Mouse (Mus musculus) retina, postnatal 7 days (tissue): ENCODE measurements around the gene Ttll8.

Experiments used
- DNase-seq: peaks from one replicate; pipeline ENCODE4 v3.0.0-alpha.2; 2012; ENCODE audit warnings: low read depth, low spot score

Gene Ttll8

DNA sequence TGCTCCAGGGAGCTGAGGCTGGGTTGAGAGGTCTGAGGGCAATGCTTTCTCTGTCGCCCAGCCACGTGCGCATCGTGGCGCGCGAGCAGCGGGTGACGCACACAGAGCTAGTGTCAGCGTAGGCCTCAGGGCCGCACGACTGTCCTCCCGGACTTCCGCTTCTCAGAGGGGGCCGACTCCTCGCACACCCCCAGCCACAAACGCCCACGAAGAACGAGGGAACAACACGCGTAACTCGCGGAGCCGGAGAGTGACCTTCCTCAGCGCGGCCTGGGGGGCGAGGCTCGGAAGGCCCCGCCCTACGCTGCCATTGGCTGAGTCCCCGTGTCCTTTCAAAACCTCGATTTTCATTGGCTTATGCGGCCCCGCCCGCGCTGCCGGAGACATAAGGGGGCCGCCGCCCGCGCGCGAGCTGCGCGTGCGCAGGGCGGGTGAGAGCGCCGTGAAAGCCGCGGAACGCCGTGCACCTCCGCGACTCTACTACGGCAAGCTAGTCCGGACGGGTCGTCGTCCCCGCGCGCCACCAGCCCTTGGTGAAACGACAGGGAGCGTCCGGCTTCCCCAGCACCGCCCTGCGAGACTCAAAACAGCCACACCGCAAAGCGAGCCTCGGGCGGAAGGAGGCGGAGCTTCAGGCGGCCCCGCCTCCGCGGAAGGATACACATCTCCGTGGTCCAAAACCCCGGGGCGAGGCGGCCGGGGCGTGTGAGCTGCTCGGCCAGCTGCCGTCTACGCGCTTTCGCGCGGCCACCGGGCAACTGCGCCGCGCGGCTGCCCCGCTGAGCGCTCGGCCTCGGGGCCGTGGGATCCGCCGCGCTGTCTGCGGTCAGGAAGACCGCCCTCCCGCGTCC lies 92.2 kb downstream of the Ttll8 start, which contains the start of gene Pim3:
Gene Pim3, plus strand, starts transcription at position 415 of the 851 bp plus-strand sequence.
- peak; percentile 98 for DNase-seq

DNA sequence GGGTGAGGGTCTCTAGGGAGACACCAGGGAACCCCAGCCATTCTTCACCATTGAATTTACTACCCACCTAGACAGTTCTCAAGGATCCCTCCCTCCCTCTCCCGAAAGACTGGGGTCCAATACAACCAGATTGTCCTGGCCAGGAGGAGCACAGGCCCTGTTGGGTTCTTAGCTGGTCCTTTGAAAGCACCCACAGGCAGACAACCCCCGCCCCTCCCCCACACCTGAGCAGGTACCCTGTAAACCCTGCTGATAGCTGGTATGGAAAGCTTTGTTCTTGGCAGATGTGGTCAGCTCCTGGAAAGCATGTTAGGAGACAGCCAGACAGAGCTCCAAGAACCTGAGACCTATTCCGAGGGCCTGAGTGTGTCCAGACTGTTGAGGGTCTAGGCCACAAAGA lies 93.4 kb downstream of the Ttll8 start:
- DNase-seq = no peak

- no peak for DNase-seq
Observed at GRCm38 (mm10) chr15:88859206-88859970, 94.8 kb downstream of the Ttll8 start.

DNA sequence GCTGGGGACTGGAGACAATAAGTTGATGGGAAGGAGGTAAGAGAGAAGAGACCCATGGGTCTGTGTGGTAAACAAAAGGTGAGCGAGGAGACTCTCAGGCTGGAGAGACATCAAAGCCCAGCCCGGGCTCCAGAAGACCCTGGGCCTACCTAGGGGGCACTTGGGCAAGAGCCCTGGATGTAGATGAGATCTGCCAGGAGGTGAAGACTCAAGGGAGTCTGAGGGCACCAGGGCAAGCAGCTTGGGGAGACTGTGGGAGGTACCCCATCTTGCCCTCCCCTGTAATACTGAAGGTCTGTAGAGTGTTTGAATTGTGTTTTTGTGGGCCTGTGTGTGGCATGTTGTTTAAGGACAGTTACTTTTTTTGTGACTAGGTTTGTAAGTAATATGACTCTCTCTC lies 95.5 kb downstream of the Ttll8 start:
- no peak for DNase-seq

GRCm38 (mm10) chr15:88858141-88858541 lies 96.1 kb downstream of the Ttll8 start:
- no peak for DNase-seq

DNA sequence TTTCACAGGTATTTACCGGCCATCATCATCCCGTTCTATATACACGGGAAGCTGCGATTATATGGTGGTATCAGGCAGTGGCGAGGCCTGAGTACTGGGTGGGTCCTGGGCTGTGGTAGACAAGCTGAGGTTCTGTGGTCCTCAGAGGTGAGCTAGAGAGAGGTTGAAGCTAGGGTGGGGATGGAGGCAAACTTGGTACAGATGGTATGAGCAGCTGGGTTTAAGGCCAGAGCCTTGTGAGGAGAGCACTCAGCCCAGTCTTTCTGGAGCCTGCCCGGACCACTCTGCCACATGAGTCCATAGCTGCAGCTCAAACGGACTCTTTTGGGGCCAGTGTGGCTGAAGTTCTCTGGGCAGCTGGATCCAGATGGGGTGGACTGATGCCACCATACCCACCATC lies 96.9 kb downstream of the Ttll8 start:
- DNase-seq = no peak

GRCm38 (mm10) chr15:88856613-88857012 lies 97.6 kb downstream of the Ttll8 start:
- no peak for DNase-seq

GRCm38 (mm10) chr15:88855896-88856417 lies 98.3 kb downstream of the Ttll8 start:
- DNase-seq = no peak

DNA sequence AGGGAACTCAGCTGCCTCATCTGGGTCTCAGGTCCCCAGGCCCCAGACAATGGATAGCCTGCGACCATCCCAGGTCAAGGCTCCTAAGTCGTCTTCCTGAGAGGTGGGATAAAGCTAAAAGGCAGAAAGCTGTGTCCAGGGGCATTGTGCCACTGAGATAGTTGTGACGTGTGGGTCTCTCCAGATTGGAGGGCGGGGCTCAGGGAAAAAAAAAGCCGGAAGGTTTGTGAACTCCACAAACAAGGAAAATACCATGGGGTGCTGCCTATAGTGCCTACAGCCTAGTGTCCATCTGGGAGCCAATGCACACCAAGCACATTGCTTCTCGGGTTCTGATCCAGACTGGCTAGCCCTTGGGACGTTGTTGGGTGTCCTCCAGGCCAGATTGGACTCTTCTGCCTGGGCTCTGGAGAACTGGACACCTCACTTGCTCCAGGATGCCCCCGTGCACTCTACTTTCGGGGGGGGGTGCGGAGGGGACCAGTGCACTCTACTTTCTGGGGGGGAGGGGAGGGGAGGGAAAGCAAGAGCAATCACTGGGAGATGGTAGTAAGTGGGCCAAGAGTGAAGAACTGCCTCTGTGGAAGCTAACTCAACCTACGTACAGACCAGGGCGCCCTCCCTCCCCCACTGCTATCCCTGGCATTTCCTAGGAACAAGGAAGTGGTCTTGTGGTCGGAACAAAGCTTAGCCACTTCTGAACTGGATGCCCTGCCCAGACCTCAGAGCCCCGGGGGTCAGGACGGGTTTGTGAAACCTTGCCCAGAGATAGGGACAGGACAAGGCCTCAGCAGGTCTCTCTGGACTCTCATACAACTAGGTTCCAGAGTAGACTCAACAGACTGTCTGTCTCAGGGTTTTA lies 99.0 kb downstream of the Ttll8 start:
- DNase-seq = no peak

DNA sequence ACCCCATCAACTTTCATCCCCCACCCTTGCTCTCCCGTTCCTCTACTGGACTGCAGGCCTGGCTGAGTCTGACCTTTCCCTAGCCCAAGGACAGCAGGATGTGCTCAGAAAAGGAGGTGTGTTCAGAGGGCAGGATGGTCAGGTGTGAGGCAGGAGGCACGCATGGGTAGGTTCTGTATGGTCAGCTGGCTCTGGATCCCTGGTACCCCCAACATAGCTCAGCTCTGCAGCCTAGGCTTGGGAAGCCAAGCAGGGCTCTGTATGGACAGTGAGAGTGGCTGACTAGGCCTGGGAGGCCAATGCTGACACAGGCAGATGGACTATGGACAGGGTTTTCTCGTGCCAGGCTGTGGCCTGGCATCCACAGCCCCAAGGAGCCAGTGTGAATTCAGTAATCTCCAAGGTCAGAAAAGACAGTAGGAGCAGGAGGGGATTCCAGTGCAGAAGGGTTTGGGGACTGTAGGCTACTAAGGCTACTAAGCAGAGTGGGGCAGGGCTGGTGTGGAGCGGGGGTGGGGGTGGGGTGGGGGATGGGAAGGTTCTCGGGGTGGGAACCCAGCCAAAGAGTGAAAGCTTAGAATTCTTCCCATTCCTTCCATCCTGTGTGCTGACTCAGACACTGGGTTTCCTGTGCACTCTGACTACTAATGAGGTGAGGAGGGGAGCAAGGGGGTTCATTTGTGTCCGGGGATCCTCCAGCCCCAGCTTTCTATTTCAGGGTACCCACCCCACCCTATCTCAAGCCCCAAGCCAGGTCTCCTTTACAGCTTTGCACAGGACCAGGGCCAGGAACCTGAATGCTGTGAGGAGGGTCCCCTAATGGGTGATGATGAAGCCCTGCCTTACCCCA lies 99.9 kb downstream of the Ttll8 start:
- DNase-seq = no peak

DNA sequence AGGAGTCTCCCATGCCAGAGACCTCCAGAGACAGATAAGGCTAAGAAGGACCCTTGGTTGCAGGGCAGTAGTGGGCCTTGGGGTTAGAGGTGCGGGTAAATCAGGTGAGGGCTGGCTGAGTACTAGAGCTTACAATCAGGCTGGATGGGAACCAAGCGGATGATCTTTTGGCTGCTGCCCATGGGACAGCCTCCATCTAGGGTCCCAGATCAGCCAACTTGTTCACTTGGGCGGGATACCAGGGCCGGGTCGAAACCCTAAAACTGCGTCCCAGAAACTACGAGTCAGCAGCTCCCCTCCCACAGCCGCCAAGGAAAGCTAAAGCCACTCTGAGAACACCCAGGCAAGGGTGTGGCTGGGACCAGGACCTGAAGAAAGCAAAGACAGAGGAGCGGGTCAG lies 101.1 kb downstream of the Ttll8 start:
- DNase-seq = no peak

GRCm38 (mm10) chr15:88851507-88852149 lies 102.6 kb downstream of the Ttll8 start:
- DNase-seq = no peak

GRCm38 (mm10) chr15:88851076-88851475 lies 103.1 kb downstream of the Ttll8 start:
- no peak for DNase-seq

GRCm38 (mm10) chr15:88850146-88850826 lies 103.9 kb downstream of the Ttll8 start:
- DNase-seq = no peak

GRCm38 (mm10) chr15:88849621-88850020 lies 104.6 kb downstream of the Ttll8 start:
- no peak for DNase-seq

GRCm38 (mm10) chr15:88848661-88849060 lies 105.6 kb downstream of the Ttll8 start:
- no peak for DNase-seq

DNA sequence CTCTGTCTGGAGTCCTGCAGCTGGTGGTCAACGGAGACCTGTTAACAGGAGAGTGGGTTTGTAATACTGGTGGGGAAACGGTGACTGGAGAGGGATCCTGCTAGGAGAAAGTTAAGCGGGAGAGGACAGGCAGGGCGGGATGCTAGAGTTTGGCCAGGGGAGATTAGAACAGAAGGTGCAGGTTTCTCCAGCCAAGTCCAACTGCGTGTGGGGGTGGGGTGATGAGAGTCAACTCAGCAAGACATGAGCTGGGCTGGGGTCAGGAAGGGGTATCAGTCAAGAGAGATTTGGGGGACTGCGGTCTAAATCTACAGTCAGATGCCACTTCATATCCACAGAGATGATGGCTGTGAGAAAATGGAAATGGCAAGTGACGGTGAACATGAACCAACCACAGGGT lies 109.3 kb downstream of the Ttll8 start:
- DNase-seq = no peak

- DNase-seq = no peak
Observed at GRCm38 (mm10) chr15:88843486-88844097, 110.6 kb downstream of the Ttll8 start.

DNA sequence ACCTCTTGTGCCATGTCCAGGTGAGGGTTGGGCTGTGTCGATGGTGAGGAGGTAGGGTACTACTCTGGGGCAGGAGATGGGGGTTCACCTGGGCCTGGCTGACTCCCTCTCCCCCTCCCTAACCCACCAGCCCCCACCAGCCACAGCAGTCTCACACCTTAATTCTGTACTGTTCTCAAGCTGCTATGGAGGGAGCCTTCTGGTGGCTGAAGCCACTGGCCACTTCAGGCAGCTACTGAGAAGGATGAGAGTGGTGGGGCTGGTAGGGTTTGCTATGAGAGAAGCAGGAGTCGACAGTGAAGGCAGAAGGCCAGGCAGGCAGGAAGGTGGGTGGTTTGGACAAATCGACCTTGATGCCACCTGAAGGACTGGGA lies 111.9 kb downstream of the Ttll8 start:
- no peak for DNase-seq
